Mouse (Mus musculus) forebrain, embryonic 15.5 days (tissue): ENCODE data around the gene Atp2b2. TPM values are rescaled to one million over a fixed set of nuclear protein-coding genes. Genes with fewer than 3 reads are reported as not detected.

Source experiments
- ATAC-seq: fragments of 200-750 bp; cut with Nextera tagmentation; replicated peaks from 2 replicates; pipeline ENCODE4 v1.8.0; 2017; ENCODE audit warnings: mild to moderate bottlenecking, moderate TSS enrichment, moderate library complexity
- H3K27ac ChIP-seq: fragments of 300-500 bp; sonication (generic); replicated peaks from 2 replicates; pipeline ENCODE4 v1.5.1; 2015; ENCODE audit warnings: mild to moderate bottlenecking, inconsistent platforms
- H3K27me3 ChIP-seq: fragments of 300-500 bp; sonication (generic); 2 replicates; pipeline ENCODE4 v1.6.1; 2015; ENCODE audit warnings: inconsistent platforms
- H3K36me3 ChIP-seq: fragments of 300-500 bp; sonication (generic); 2 replicates; pipeline ENCODE4 v1.6.1; 2015; ENCODE audit warnings: mild to moderate bottlenecking, inconsistent platforms
- H3K4me1 ChIP-seq: fragments of 300-500 bp; sonication (generic); 2 replicates; pipeline ENCODE4 v1.6.1; 2015; ENCODE audit warnings: inconsistent platforms
- H3K4me2 ChIP-seq: fragments of 300-500 bp; sonication (generic); replicated peaks from 2 replicates; pipeline ENCODE4 v1.6.1; 2015; ENCODE audit warnings: mild to moderate bottlenecking, inconsistent platforms
- H3K4me3 ChIP-seq: fragments of 300-500 bp; sonication (generic); 2 replicates; pipeline ENCODE4 v1.5.1; 2015; ENCODE audit warnings: mild to moderate bottlenecking, inconsistent platforms
- H3K9ac ChIP-seq: fragments of 300-500 bp; sonication (generic); replicated peaks from 2 replicates; pipeline ENCODE4 v1.6.1; 2015; ENCODE audit warnings: mild to moderate bottlenecking, inconsistent platforms
- H3K9me3 ChIP-seq: fragments of 300-500 bp; sonication (generic); 2 replicates; pipeline ENCODE4 v1.6.1; 2016; ENCODE audit warnings: inconsistent platforms
- WGBS: fragments of 180-500 bp; shearing (Covaris S2); methylation state at CpG from one replicate; pipeline ENCODE4 v1.1.7; 2015; ENCODE audit warnings: mixed read lengths; 5-methylcytosine and 5-hydroxymethylcytosine counted together
- polyA plus RNA-seq: library from polyadenylated mRNA; unstranded; fragments of >200 nt; fragmentation: Nextera tagmentation; extraction: Ambion mirVana; gene quantifications from 2 replicates; pipeline ENCODE4 v1.2.1, GENCODE M21; 2015

Gene Atp2b2
- polyA plus RNA-seq, 1 experiment from 2014 or later: 28.8 TPM

DNA sequence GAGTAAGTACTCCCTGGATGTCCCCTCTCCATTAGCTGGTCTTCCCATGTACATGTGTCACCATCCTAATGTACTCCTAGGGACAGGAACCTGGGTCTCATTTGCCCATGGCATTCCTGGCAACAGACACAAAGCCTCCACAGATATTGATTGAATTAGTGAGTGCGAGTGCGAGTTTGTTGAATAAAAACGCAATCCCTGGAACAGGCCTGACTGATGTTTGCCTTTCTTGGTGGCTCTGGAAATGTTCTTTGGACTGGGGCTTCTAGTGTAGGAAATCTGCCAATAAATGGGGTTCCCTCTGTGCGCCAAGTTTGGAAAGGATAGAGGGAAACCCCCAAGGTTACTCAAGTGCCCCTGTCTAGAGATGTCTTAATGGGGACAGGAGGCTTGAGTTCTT, 146.4 kb downstream of the Atp2b2 start:
- H3K4me2 ChIP-seq: no peak overlapping the region
- H3K4me3 ChIP-seq: no peak overlapping the region
- H3K4me1 ChIP-seq: peaks cover 10% of the 10 kb centered on the region
- H3K27me3 ChIP-seq: no peaks in the 10 kb centered on the region
- no peak overlapping the region for H3K9ac ChIP-seq
- ATAC-seq: no peak
- H3K36me3 ChIP-seq: no peaks in the 10 kb centered on the region
- no peak overlapping the region for H3K27ac ChIP-seq
- H3K9me3 ChIP-seq: no peaks in the 10 kb centered on the region
- 87% methylated on average over 4 of the region's 4 CpGs for WGBS

GRCm38 (mm10) chr6:113894008-113894407, 148.4 kb downstream of the Atp2b2 start:
- ATAC-seq: no peak
- Histone ChIP-seq H3K27me3 (no peaks in the 10 kb centered on the region), H3K4me2 (no peak overlapping the region), H3K4me1 (peaks cover 25% of the 10 kb centered on the region), H3K9ac (no peak overlapping the region), H3K9me3 (no peaks in the 10 kb centered on the region), H3K36me3 (no peaks in the 10 kb centered on the region), H3K27ac (no peak overlapping the region), H3K4me3 (no peak overlapping the region)
- WGBS: 87% methylated on average over 3 of the region's 3 CpGs

GRCm38 (mm10) chr6:113892091-113892674, 150.2 kb downstream of the Atp2b2 start:
- Histone ChIP-seq H3K4me1 (peaks cover 35% of the 10 kb centered on the region), H3K9ac (peak overlapping the region; percentile 58), H3K36me3 (no peaks in the 10 kb centered on the region), H3K27ac (no peak overlapping the region), H3K9me3 (no peaks in the 10 kb centered on the region), H3K27me3 (no peaks in the 10 kb centered on the region), H3K4me3 (peak overlapping the region; percentile 50), H3K4me2 (peak overlapping the region; percentile 78)
- no peak for ATAC-seq
- 38% methylated on average over 13 of the region's 13 CpGs for WGBS

DNA sequence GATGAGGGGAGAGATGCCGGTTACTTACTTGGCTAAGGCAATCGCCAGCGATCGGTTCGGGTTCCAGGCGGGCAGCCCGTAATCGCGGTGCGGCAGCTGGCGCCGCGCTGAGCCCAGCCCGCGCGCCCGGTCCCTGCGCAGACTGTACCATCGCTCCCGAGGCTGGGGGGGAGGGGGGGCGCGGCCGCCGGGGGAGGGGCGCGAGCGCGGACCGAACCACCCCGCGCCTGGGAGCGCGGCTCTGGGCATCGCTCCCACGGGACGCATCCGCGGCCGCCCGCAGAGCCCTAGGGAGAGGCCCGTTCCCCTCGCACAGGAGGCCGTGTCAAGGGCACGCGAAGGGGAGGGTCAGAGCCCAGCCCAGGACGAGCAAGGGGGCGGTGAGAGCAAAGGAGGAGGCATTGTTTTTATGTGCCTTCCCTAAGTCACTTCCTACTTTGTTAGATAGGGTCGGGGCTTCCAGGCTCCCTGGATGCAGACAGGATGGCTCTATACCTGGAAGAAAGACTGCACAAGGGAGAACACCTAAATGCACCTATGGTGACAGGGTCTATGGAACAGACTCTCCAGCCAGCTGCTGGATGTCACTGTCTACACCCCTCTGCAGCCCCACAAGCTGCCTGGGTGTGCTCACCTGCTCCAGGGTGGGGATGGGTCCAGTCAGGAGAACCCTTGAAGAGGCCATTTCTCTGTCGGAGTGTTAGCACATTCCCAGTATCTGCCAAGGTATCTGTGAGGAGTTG, 151.0 kb downstream of the Atp2b2 start:
- WGBS: under 1% methylated on average over 48 of the region's 49 CpGs
- Histone ChIP-seq H3K27ac (peak overlapping the region; percentile 83), H3K4me3 (peak overlapping the region; percentile 50), H3K9me3 (no peaks in the 10 kb centered on the region), H3K27me3 (no peaks in the 10 kb centered on the region), H3K9ac (peak overlapping the region; percentile 58), H3K4me2 (peak overlapping the region; percentile 78), H3K4me1 (peaks cover 38% of the 10 kb centered on the region), H3K36me3 (no peaks in the 10 kb centered on the region)
- ATAC-seq: peak; percentile 89

- ATAC-seq: peak; percentile 64
- no peaks in the 10 kb centered on the region for H3K9me3 ChIP-seq
- peaks cover 38% of the 10 kb centered on the region for H3K4me1 ChIP-seq
- peak overlapping the region; percentile 58 for H3K9ac ChIP-seq
- WGBS: 1% methylated on average over 10 of the region's 10 CpGs
- peak overlapping the region; percentile 78 for H3K4me2 ChIP-seq
- H3K36me3 ChIP-seq: no peaks in the 10 kb centered on the region
- peak overlapping the region; percentile 83 for H3K27ac ChIP-seq
- H3K27me3 ChIP-seq: no peaks in the 10 kb centered on the region
- peak overlapping the region; percentile 50 for H3K4me3 ChIP-seq
Observed at GRCm38 (mm10) chr6:113890858-113891213, 151.6 kb downstream of the Atp2b2 start.

GRCm38 (mm10) chr6:113890023-113890857, 152.2 kb downstream of the Atp2b2 start:
- 8% methylated on average over 16 of the region's 16 CpGs for WGBS
- Histone ChIP-seq H3K4me1 (peaks cover 38% of the 10 kb centered on the region), H3K9me3 (no peaks in the 10 kb centered on the region), H3K27me3 (no peaks in the 10 kb centered on the region), H3K4me2 (peak overlapping the region; percentile 78), H3K27ac (peak overlapping the region; percentile 83), H3K4me3 (peak overlapping the region; percentile 50), H3K36me3 (no peaks in the 10 kb centered on the region), H3K9ac (peak overlapping the region; percentile 58)
- peak; percentile 37 for ATAC-seq

- Histone ChIP-seq H3K27me3 (no peaks in the 10 kb centered on the region), H3K36me3 (no peaks in the 10 kb centered on the region), H3K9me3 (no peaks in the 10 kb centered on the region), H3K9ac (0 out of 2 replicates have a peak overlapping the region, but pooled peaks have one; percentile 8), H3K4me2 (peak overlapping the region; percentile 78), H3K4me1 (peaks cover 38% of the 10 kb centered on the region), H3K4me3 (peak overlapping the region; percentile 50), H3K27ac (no peak overlapping the region)
- WGBS: 69% methylated on average over 3 of the region's 3 CpGs
- no peak for ATAC-seq
Observed at GRCm38 (mm10) chr6:113889180-113889579, 153.2 kb downstream of the Atp2b2 start.

DNA sequence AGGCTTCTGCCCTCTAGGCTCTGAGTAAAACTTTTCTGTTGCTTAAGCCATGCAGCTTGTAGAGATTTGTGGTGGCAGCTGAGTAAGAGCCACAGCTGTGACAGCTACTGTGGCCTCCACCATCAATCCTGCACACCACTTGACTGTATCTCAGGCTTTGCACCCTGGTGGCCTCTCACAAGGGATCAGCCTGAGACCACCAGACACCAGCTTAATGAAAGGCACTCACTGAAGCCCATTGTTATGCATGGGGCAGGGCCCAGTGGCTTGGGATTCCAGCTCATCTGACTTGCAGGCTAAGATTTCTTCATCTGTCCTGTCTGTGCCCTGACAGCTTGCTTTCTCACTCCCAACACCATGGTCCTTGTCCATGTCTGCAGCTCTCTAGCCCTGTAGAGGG, 155.5 kb downstream of the Atp2b2 start:
- no peak overlapping the region for H3K4me2 ChIP-seq
- H3K9ac ChIP-seq: no peak overlapping the region
- H3K27me3 ChIP-seq: no peaks in the 10 kb centered on the region
- H3K4me1 ChIP-seq: peaks cover 45% of the 10 kb centered on the region
- H3K9me3 ChIP-seq: no peaks in the 10 kb centered on the region
- no peak overlapping the region for H3K4me3 ChIP-seq
- ATAC-seq: no peak
- H3K27ac ChIP-seq: no peak overlapping the region
- no peaks in the 10 kb centered on the region for H3K36me3 ChIP-seq

GRCm38 (mm10) chr6:113884806-113885205, 157.6 kb downstream of the Atp2b2 start:
- H3K27ac ChIP-seq: no peak overlapping the region
- peaks cover 34% of the 10 kb centered on the region for H3K4me1 ChIP-seq
- WGBS: 76% methylated on average over 4 of the region's 4 CpGs
- H3K36me3 ChIP-seq: no peaks in the 10 kb centered on the region
- H3K4me2 ChIP-seq: no peak overlapping the region
- no peak overlapping the region for H3K9ac ChIP-seq
- no peak overlapping the region for H3K4me3 ChIP-seq
- no peak for ATAC-seq
- no peaks in the 10 kb centered on the region for H3K9me3 ChIP-seq
- H3K27me3 ChIP-seq: no peaks in the 10 kb centered on the region

DNA sequence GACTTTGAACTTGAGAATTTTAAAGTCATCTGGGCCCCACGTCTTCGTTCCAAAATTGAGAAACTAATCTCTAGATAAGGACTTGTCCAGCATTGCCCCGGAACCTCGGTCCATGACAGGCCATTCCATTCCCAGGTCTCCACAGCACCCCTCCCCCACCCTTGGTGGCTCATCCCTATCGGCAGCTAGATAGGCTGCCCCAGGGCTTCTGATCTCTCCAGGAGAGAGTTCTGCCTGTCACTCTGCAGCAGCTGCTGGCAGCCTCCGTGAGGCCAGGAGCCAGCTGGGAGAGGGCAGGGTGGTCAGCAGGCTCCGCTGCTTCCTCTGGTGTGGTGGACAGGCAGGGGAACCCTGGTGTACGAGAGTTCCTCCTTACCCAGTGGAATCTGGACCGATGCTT, 159.2 kb downstream of the Atp2b2 start:
- Histone ChIP-seq H3K4me3 (no peak overlapping the region), H3K9ac (no peak overlapping the region), H3K36me3 (no peaks in the 10 kb centered on the region), H3K27me3 (no peaks in the 10 kb centered on the region), H3K27ac (no peak overlapping the region), H3K9me3 (no peaks in the 10 kb centered on the region), H3K4me2 (no peak overlapping the region), H3K4me1 (peaks cover 18% of the 10 kb centered on the region)
- WGBS: 58% methylated on average over 9 of the region's 9 CpGs
- no peak for ATAC-seq

DNA sequence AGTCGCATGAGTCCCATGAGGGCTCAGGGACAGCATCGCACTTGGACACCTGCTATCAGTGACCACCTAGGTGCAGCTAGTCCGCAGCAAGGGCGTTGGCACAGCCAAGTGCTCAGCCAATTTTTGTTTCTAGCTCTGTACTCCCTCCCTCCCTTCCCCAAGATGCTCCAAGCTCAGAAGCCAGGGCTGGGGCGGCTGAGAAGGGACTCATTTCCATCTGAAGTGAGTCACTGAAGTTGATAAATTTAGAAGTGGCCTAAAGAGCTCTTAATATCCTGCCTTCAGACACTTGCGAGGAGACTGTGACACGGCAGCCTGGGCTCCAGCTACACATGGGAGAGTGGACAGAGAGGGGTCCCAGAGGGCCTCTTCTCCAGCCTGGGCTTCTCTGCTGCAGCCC, 160.0 kb downstream of the Atp2b2 start:
- Histone ChIP-seq H3K9ac (no peak overlapping the region), H3K27ac (no peak overlapping the region), H3K4me1 (peaks cover 16% of the 10 kb centered on the region; the same call in 1 of the 2 replicates), H3K4me3 (no peak overlapping the region), H3K36me3 (no peaks in the 10 kb centered on the region), H3K9me3 (no peaks in the 10 kb centered on the region), H3K4me2 (no peak overlapping the region), H3K27me3 (no peaks in the 10 kb centered on the region)
- ATAC-seq: no peak
- 60% methylated on average over 7 of the region's 7 CpGs for WGBS

- WGBS: 57% methylated on average over 10 of the region's 10 CpGs
Observed at GRCm38 (mm10) chr6:113881561-113882243, 160.7 kb downstream of the Atp2b2 start.

More at GRCm38 (mm10) chr6:113881561-113882243, 160.7 kb downstream of the Atp2b2 start:
- Histone ChIP-seq H3K9ac (no peak overlapping the region), H3K36me3 (no peaks in the 10 kb centered on the region), H3K4me1 (peaks cover 16% of the 10 kb centered on the region; the same call in 1 of the 2 replicates), H3K27ac (no peak overlapping the region), H3K9me3 (no peaks in the 10 kb centered on the region), H3K27me3 (no peaks in the 10 kb centered on the region), H3K4me2 (no peak overlapping the region), H3K4me3 (no peak overlapping the region)
- ATAC-seq: no peak
